ENCODE assay signal across 12 mouse cellular contexts in the genomic region with DNA sequence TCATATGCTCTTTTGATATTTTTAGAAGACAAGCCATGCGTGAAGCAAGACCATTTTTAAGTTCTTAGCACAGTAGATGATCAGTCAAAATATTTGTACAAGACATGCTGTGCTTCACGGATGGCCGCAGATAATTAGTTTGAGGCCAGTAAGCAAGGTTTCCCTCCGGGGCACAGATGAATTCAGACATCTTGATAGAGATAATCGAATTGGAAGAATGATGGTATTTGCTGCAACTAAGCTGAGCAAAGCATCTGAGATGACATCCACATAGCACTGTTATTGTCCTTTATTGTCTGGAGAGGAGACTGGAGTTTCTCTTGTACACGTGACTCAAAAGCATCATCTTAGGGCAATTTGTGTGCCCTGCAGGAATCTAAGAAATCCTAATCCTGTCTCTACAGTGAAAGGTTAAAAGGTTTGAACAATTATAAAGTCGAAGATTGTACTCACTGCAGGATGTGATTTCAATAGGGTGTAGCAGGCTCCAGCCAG.
A peak's percentile ranks its signal among the peaks of the same experiment; 100 is the strongest.
DNase-seq lines count a peak whose midpoint lies in the region; ATAC-seq lines count a peak whose summit lies in the region.
"Had no signal": no experiment of that assay in that cellular context is flagged by ENCODE, and none has a peak within 500 bp of the region (broad histone marks: within the 10 kb centered on the region; RNA-seq: fewer than 3 reads in every experiment).

No protein-coding gene starts in this region.

- WGBS in hindbrain, embryonic 13.5 days = 34% methylated on average over 7 of the region's 7 CpGs
- 39% methylated on average over 7 of the region's 7 CpGs for WGBS in hindbrain, embryonic 12.5 days

- H3K27me3 ChIP-seq in hindbrain, embryonic 13.5 days = no peaks in the 10 kb centered on the region
- H3K27me3 ChIP-seq in hindbrain, embryonic 12.5 days = no peaks in the 10 kb centered on the region
- H3K27me3 ChIP-seq: heart, embryonic 13.5 days; stomach, embryonic 15.5 days had no signal

- DNase-seq in A20 (ENCODE audit: low read depth, low spot score) = peak; percentile 77
- peak; percentile 83 for DNase-seq in Muller cell, postnatal 12 days (ENCODE audit: inconsistent ontology term)
- peak; percentile 11 to 57 for DNase-seq in kidney, postnatal 36 days
- no peak for DNase-seq in heart, postnatal 14 days
- DNase-seq: adrenal gland, postnatal 10 days had no signal

- H3K27ac ChIP-seq in hindbrain, embryonic 13.5 days = no peak overlapping the region
- no peak overlapping the region for H3K27ac ChIP-seq in hindbrain, embryonic 12.5 days
- H3K27ac ChIP-seq: heart, embryonic 13.5 days; stomach, embryonic 15.5 days had no signal

- no peaks in the 10 kb centered on the region for H3K9me3 ChIP-seq in hindbrain, embryonic 13.5 days
- no peaks in the 10 kb centered on the region for H3K9me3 ChIP-seq in hindbrain, embryonic 12.5 days (replicated peaks)
- H3K9me3 ChIP-seq: heart, embryonic 13.5 days; stomach, embryonic 15.5 days had no signal

- H3K4me3 ChIP-seq in hindbrain, embryonic 13.5 days = no peak overlapping the region
- H3K4me3 ChIP-seq in hindbrain, embryonic 12.5 days = no peak overlapping the region
- H3K4me3 ChIP-seq: heart, embryonic 13.5 days; stomach, embryonic 15.5 days had no signal

- peaks cover 10% of the 10 kb centered on the region for H3K4me1 ChIP-seq in hindbrain, embryonic 13.5 days (replicated peaks)
- H3K4me1 ChIP-seq in hindbrain, embryonic 12.5 days = no peaks in the 10 kb centered on the region; the same call in 1 of the 2 replicates
- H3K4me1 ChIP-seq: stomach, embryonic 15.5 days had no signal

- intact Hi-C loops in heart, postnatal 14 days (cut with DNase I) = no loop called here

- H3K36me3 ChIP-seq in hindbrain, embryonic 13.5 days = no peaks in the 10 kb centered on the region
- H3K36me3 ChIP-seq in hindbrain, embryonic 12.5 days = no peaks in the 10 kb centered on the region
- H3K36me3 ChIP-seq: heart, embryonic 13.5 days; stomach, embryonic 15.5 days had no signal

- no peak overlapping the region for H3K9ac ChIP-seq in hindbrain, embryonic 13.5 days
- no peak overlapping the region for H3K9ac ChIP-seq in hindbrain, embryonic 12.5 days
- H3K9ac ChIP-seq: heart, embryonic 13.5 days; stomach, embryonic 15.5 days had no signal

- ATAC-seq in hindbrain, embryonic 13.5 days (ENCODE audit: low FRiP score) = peak; percentile 74; the same call in 1 of the 2 replicates
- ATAC-seq in hindbrain, embryonic 12.5 days (ENCODE audit: low FRiP score) = no peak; the same call in 1 of the 2 replicates
- ATAC-seq in activated CD4-positive, CD25-positive, alpha-beta regulatory T cell, adult 4 months = no peak
- ATAC-seq: inflammation-experienced regulatory T-cells, adult 6 months had no signal

- no peak overlapping the region for H3K4me2 ChIP-seq in hindbrain, embryonic 13.5 days
- H3K4me2 ChIP-seq in hindbrain, embryonic 12.5 days (replicated peaks) = no peak overlapping the region
- H3K4me2 ChIP-seq: heart, embryonic 13.5 days; liver, embryonic 11.5 days; stomach, embryonic 15.5 days had no signal

Comparison
In these comparisons a context has a peak if more than half of its experiments do, and no peak if none do; other contexts are left out.
1. DNase-seq: peak in A20 (single experiment), Muller cell, postnatal 12 days (single experiment) and kidney, postnatal 36 days (2 of 2); none in heart, postnatal 14 days (0 of 2).